Mouse (Mus musculus) spleen, adult 12 weeks (tissue): Measurements from ENCODE around the gene Rrp9.

Experiments used
- DNase-seq: peaks from one replicate; pipeline ENCODE4 v3.0.0; 2022; ENCODE audit warnings: low spot score

Rrp9 gene

GRCm38 (mm10) chr9:106534296-106534695 is 58.5 kb downstream of the Rrp9 start:
- DNase-seq = no peak

DNA sequence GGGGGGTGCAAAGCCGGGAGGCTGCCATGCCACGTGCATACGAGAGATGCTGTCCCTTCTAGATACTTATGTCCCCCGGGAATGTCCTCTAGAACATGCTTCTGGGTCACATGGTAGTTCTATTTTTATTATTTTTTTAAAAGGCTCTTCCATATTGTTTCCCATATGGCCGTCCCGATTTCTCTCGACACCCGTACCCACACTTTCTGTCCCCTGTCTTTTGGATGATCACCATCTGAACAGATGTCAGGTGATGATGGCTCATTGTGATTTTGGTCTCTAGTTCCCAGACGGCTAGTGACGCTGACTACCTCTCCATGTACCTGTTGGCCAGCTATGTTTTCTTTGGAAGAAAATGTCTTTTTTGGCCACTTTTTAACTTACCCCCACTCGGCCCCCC is 59.2 kb downstream of the Rrp9 start:
- no peak for DNase-seq
